Mouse (Mus musculus): Measurements from ENCODE around the gene Bphl.

Gene Bphl

GRCm38 (mm10) chr13:34037172-34038055, at the start of gene Bphl:
Gene Bphl, plus strand, starts transcription at chr13:34037597.
- DNase-seq, result peak; percentile 94 to 95

GRCm38 (mm10) chr13:33989625-33990024, 47.8 kb upstream of the Bphl start:
- DNase-seq, result no peak

- DNase-seq, result peak; percentile 68 to 73
Observed at GRCm38 (mm10) chr13:33995197-33995596, 42.2 kb upstream of the Bphl start.

DNA sequence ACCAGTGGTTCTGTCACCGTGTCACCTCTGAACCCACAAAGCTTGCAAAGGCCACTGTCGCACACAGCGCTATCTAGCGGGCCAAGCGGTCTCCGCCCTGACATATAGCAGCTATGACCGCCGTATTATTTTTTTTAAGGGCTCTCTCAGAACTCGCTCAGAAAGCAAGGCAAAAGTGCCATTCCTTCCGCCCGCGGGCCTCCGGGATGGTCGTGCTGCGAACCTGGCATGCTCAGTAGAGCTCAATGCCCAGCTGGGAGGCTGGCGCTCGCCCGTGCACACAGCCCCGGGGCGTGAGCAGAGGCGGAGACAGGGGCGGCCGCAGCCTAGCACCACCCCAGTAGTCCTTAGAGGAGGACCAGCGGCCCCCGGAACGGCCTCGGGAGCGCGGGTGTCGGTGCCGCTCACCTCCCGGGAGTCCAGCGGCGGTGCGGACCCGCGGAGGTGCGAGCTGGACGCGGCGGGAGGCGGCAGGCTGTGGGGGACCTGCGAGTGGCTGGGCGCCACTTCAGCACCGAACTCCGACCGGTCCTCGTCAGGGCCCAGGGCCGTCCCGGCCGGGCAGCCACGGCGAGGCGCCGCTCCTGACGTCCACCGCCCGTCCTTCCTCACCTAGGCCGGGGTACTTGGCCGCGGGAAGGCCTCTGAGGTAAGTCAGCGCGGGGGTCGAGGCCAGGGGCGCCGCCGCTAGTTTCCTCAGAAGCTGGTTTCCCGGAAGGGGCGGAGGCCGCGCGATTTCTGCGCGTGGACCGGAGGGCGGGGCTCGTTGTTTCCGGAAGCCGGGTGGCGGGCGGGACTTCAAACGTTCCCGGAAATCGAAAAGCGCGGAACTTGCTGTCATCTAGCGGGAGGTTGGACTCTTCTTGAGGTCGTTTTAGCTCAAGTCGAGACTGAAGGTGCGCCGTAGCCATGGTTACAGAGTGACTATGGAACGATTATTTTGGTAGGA, 35.1 kb upstream of the Bphl start, which contains the start of the genes Ripk1 and Serpinb6a:
Gene Ripk1 (plus strand): TSS at position 306 of the 949 bp plus-strand sequence.
Gene Serpinb6a (minus strand): TSS at position 737 of the 949 bp plus-strand sequence.
- peak; percentile 84 to 87 for DNase-seq

- DNase-seq, result no peak
Observed at GRCm38 (mm10) chr13:34003058-34003457, 34.3 kb upstream of the Bphl start.

- DNase-seq, result no peak
Observed at GRCm38 (mm10) chr13:34007234-34007633, 30.2 kb upstream of the Bphl start.

DNA sequence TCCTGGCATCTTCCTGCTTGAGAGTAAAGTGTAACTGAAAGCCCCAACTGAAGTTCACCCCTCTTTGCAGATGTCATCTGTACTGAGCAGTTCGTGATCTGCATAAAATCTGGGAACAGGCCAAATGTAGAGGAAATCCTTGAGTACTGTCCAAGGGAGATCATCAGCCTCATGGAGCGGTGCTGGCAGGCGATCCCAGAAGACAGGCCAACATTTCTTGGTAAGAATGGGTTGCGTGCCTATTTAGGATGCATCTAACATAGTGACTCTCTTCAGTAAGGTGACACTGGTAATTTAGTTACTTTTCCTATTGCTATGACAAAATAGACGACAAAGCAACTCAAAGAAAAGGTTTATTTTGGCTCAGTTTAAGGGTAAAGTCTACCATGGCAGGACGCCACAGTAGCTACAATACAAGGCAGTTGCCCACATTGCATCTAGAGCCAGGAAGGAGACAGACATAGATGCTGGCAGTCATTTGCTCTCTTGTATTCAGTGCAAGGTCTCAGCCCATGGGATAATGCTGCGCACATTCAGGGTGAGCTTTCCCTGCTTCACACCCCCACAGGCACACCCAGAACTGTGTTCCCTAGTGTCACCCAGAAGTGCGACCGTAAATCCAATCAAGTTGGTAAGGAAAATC, 20.3 kb upstream of the Bphl start:
- DNase-seq, result peak; percentile 33 to 39

- DNase-seq, result no peak
Observed at GRCm38 (mm10) chr13:34018521-34018920, 18.9 kb upstream of the Bphl start.

DNA sequence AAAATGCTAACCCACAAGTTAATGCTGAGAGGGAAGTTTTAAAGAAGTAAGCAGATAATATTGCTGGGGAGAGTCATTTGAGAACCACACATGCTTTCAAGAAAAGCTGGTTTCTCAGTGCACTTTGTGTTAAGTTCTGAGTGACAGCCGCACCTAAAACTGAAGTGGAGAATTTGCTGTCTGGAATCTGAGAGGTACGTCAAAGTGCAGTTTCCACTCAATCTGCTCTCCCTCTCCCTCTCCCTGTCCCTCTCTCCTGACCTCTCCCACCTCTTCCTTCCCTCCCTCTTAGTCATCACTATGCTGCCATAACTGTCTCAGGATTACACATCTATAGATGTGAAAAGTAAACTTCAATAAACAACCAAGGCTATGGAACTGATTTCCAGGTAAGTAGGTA, 15.4 kb upstream of the Bphl start:
- no peak for DNase-seq

GRCm38 (mm10) chr13:34032041-34032440, 5.4 kb upstream of the Bphl start:
- DNase-seq, result no peak

GRCm38 (mm10) chr13:34035424-34035823, 2.0 kb upstream of the Bphl start:
- DNase-seq, result peak; percentile 21 to 24

DNA sequence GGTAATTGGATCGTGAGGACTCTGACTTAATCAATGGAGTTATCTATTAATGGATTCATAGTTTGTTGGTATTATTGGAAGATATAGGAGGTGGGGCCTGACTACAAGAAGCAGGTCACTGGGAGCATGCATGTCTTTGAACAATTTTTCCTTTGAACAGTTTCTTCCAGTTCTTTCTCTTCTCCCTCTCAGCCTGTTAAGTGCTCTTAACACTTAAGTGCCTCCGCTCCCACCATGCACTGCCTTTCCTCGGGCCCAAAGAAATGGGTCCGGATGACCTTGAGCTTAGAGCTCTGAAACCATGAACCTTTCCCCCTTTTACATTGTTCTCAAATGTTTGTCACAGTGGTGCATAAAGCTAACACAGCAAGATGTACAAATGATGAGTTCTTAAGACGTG, 671 bp upstream of the Bphl start:
- no peak for DNase-seq

GRCm38 (mm10) chr13:34038056-34038432, 647 bp downstream of the Bphl start:
- DNase-seq, result no peak

GRCm38 (mm10) chr13:34038901-34039341, 1.5 kb downstream of the Bphl start:
- no peak for DNase-seq

DNA sequence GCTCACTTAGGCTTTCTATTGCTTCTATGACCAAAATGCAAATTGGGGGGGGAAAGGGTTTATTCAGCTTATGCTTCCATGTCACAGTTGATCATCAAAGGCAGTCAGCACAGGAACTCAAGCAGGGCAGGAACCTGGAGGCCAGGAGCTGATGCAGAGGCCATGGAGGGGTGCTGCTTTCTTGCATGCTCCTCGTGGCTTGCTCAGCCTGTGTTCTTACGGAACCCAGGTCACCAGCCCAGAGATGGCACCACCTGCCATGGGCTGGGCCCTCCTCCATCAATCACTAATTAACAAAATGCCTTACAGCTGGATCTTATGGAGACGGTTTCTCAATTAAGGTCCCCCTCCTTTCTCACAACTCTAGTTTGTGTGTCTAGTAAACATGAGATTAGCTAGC, 2.7 kb downstream of the Bphl start:
- DNase-seq, result no peak

- DNase-seq, result no peak
Observed at GRCm38 (mm10) chr13:34043716-34044393, 6.5 kb downstream of the Bphl start.

- DNase-seq, result no peak
Observed at GRCm38 (mm10) chr13:34045511-34046249, 8.3 kb downstream of the Bphl start.

GRCm38 (mm10) chr13:34046421-34047012, 9.1 kb downstream of the Bphl start:
- DNase-seq, result peak; percentile 76 to 81

GRCm38 (mm10) chr13:34047526-34047925, 10.1 kb downstream of the Bphl start:
- no peak for DNase-seq

GRCm38 (mm10) chr13:34050479-34050878, 13.1 kb downstream of the Bphl start:
- DNase-seq, result no peak

DNA sequence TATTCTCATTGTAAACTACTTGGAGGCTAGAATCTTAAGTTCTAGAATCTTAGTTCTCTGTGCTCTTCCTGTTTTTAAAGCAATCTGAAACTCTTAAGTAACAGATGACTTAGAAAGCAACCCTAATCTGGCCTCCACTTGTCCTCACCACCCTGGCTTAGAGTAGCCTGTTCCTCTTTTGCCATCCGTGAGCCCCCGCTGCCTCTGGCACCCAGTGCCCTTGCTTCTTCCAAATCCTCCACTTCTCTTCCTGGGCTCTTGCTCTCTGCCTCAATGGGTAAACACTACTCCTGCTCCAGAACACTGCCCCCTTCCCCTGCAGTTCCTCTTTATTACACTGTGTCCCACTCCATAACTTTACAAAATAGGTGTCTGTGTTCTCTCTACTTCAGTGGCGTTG, 14.3 kb downstream of the Bphl start:
- no peak for DNase-seq
